Mouse (Mus musculus) yolk sac, embryonic 10.5 days (tissue): ENCODE measurements around the gene Clrn2.

ENCODE experiments used
- DNase-seq: peaks from one replicate; pipeline ENCODE4 v3.0.0-alpha.2; 2017; ENCODE audit warnings: low spot score

The Clrn2 gene

GRCm38 (mm10) chr5:45449831-45450716, 3.5 kb upstream of the Clrn2 start, which contains the start of gene Qdpr:
Gene Qdpr, minus strand, starts transcription at chr5:45450236.
- DNase-seq: peak; percentile 99

GRCm38 (mm10) chr5:45454456-45454855, 905 bp downstream of the Clrn2 start:
- no peak for DNase-seq

- no peak for DNase-seq
Observed at GRCm38 (mm10) chr5:45472880-45473450, 19.4 kb downstream of the Clrn2 start.

GRCm38 (mm10) chr5:45473521-45473920, 20.0 kb downstream of the Clrn2 start:
- DNase-seq: no peak

GRCm38 (mm10) chr5:45474215-45474614, 20.7 kb downstream of the Clrn2 start:
- peak; percentile 40 for DNase-seq

- DNase-seq: no peak
Observed at GRCm38 (mm10) chr5:45474758-45475157, 21.2 kb downstream of the Clrn2 start.

GRCm38 (mm10) chr5:45475771-45476170, 22.2 kb downstream of the Clrn2 start:
- no peak for DNase-seq

- DNase-seq: no peak
Observed at GRCm38 (mm10) chr5:45476288-45476687, 22.7 kb downstream of the Clrn2 start.

GRCm38 (mm10) chr5:45477601-45478000, 24.1 kb downstream of the Clrn2 start:
- no peak for DNase-seq

GRCm38 (mm10) chr5:45480066-45480465, 26.5 kb downstream of the Clrn2 start:
- DNase-seq: no peak

- no peak for DNase-seq
Observed at GRCm38 (mm10) chr5:45481125-45481524, 27.6 kb downstream of the Clrn2 start.

GRCm38 (mm10) chr5:45482607-45483006, 29.1 kb downstream of the Clrn2 start:
- DNase-seq: no peak

GRCm38 (mm10) chr5:45483654-45484053, 30.1 kb downstream of the Clrn2 start:
- DNase-seq: no peak

GRCm38 (mm10) chr5:45491776-45492175, 38.2 kb downstream of the Clrn2 start:
- no peak for DNase-seq

GRCm38 (mm10) chr5:45493191-45494092, 39.9 kb downstream of the Clrn2 start, which contains the start of gene Lap3:
Gene Lap3, plus strand, starts transcription at chr5:45493374.
- DNase-seq: peak; percentile 97

GRCm38 (mm10) chr5:45494093-45494755, 40.7 kb downstream of the Clrn2 start:
- DNase-seq: peak; percentile 64

GRCm38 (mm10) chr5:45495429-45495975, 42.0 kb downstream of the Clrn2 start:
- no peak for DNase-seq

- no peak for DNase-seq
Observed at GRCm38 (mm10) chr5:45496042-45496441, 42.5 kb downstream of the Clrn2 start.

- no peak for DNase-seq
Observed at GRCm38 (mm10) chr5:45496479-45496878, 42.9 kb downstream of the Clrn2 start.

- no peak for DNase-seq
Observed at GRCm38 (mm10) chr5:45496930-45497550, 43.5 kb downstream of the Clrn2 start.

- DNase-seq: no peak
Observed at GRCm38 (mm10) chr5:45497564-45497963, 44.0 kb downstream of the Clrn2 start.
